Mouse (Mus musculus) cerebellum, adult (tissue): ENCODE measurements around the gene Susd3.

ENCODE experiments used
- ATAC-seq: cut with Nextera tagmentation; 2 replicates; pipeline ENCODE4 v1.9.2; 2017; ENCODE audit warnings: mild to moderate bottlenecking, moderate library complexity, mixed read lengths; ENCODE audit not compliant: insufficient number of reproducible peaks, low FRiP score, low TSS enrichment

Susd3 gene

GRCm38 (mm10) chr13:49188219-49188965 lies 60.1 kb downstream of the Susd3 start:
- peak; percentile 18; the same call in 1 of the 2 replicates for ATAC-seq

GRCm38 (mm10) chr13:49187288-49188218 lies 61.0 kb downstream of the Susd3 start, which contains the start of gene Ninj1:
Ninj1 (plus strand) TSS chr13:49187485.
- peak; percentile 57 for ATAC-seq

GRCm38 (mm10) chr13:49186798-49187287 lies 61.7 kb downstream of the Susd3 start:
- 0 out of 2 replicates have a peak, but pooled peaks have one; percentile 3 for ATAC-seq

GRCm38 (mm10) chr13:49183646-49184045 lies 64.9 kb downstream of the Susd3 start:
- ATAC-seq: no peak

GRCm38 (mm10) chr13:49183161-49183560 lies 65.3 kb downstream of the Susd3 start:
- ATAC-seq: no peak

- ATAC-seq: peak; percentile 65
These were observed 67.0 kb downstream of the Susd3 start for GRCm38 (mm10) chr13:49181411-49181984.

GRCm38 (mm10) chr13:49180691-49181090 lies 67.8 kb downstream of the Susd3 start:
- no peak for ATAC-seq
